Mouse (Mus musculus) skeletal muscle tissue, postnatal 0 days (tissue): Measurements from ENCODE around the gene Fgf4. TPM values are rescaled to one million over a fixed set of nuclear protein-coding genes. Genes with fewer than 3 reads are reported as not detected.

Source experiments
- polyA plus RNA-seq: library from polyadenylated mRNA; unstranded; fragments of >200 nt; fragmentation: Nextera tagmentation; extraction: Ambion mirVana; gene quantifications from 2 replicates; pipeline ENCODE4 v1.2.1, GENCODE M21; 2015

Fgf4 gene
- 0.04 and 0.09 TPM in 2 replicates for polyA plus RNA-seq

GRCm38 (mm10) chr7:144847067-144847466 lies at the start of gene Fgf4:
Gene Fgf4 (plus strand): TSS chr7:144847367.

DNA sequence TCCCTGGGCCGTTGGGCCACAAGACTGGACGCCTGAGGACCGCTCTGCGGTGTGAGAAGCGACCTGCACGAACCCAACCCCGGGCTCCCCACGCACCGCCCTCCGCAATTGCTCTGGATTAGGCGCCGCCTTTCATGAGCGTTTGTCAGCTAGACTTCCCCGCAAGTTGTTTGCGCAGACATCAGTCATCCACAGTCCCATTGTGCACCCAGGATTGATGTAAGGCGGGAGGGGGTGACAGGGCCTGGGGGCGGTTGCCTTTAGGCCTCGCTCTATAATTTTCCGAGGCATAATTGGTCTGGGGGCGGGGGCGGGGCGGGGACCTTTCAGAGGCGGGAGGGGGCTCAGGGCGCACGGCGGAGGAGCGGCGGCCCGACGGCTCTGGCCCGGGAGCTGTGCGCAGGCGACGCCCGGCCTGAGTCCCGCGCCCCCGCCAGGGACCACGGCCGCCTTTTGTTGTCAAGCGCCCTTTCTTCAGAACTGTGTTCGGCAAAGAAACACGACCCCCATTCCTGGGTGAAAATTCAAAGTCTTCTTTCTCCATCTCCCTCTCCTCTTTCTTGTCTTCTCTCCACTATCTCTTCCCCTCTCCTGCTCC lies 9.2 kb upstream of the Fgf4 start, which contains the start of gene Fgf3:
Fgf3 (plus strand) TSS at position 193 of the 598 bp plus-strand sequence.

DNA sequence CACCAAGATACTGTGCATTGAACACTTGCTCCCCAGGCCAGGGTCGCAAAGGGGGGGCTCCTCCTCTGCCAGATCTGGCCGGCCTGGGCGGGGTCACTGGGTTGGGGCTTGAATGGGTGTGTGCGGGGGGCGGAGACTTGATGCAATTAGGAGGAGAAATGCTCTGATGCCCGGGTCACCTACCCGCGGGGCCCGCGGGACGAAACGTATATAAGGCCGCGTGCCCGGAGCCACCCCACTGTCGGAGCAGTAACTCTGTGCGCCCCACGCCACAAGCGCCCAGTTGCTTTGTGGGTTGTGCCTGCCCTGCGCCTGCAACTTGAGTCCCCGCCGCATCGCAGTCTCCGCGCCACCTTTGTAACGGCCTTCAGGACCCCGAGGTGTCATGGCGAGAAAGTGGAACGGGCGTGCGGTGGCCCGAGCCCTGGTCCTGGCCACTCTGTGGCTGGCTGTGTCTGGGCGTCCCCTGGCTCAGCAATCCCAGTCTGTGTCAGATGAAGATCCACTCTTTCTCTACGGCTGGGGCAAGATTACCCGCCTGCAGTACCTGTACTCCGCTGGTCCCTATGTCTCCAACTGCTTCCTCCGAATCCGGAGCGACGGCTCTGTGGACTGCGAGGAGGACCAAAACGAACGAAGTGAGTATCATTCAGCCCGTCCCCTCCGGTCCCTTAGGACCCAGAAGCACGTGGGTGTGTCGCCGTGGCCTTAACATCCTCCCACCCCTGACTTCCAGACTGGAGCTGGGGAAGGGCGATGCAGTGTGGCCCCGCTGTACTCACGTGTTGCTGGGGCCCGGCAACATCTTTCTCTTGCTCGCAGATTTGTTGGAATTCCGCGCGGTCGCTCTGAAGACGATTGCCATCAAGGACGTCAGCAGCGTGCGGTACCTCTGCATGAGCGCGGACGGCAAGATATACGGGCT lies 49.4 kb downstream of the Fgf4 start, which contains the start of gene Fgf15:
Fgf15 (plus strand) TSS at position 238 of the 925 bp plus-strand sequence.

Other genes starting within 250 kb of the Fgf4 start
- 4.0 and 4.4 TPM in 2 replicates for gene Ano1, start 95.4 kb upstream of the Fgf4 start, polyA plus RNA-seq
- not detected in 2 replicates for gene Fgf3, start 9.3 kb upstream of the Fgf4 start, polyA plus RNA-seq
- gene Fgf15, start 49.2 kb downstream of the Fgf4 start, polyA plus RNA-seq, result not detected in 2 replicates
- gene LTO1, start 67.7 kb downstream of the Fgf4 start, polyA plus RNA-seq, result 10.7 and 11.8 TPM in 2 replicates
- 37.4 and 53.7 TPM in 2 replicates for gene Ccnd1, start 92.6 kb downstream of the Fgf4 start, polyA plus RNA-seq